Mouse (Mus musculus): Measurements from ENCODE around the gene Plxnb1. TPM values are rescaled to one million over a fixed set of nuclear protein-coding genes. Genes with fewer than 3 reads are reported as not detected.
"Not testable (repeated sequence)": the region's sequence is repeated elsewhere in the genome, so short reads cannot be mapped to it uniquely, and the experiment has no call there.

Plxnb1 gene
- polyA plus RNA-seq, 1 experiment = 19.9 TPM

DNA sequence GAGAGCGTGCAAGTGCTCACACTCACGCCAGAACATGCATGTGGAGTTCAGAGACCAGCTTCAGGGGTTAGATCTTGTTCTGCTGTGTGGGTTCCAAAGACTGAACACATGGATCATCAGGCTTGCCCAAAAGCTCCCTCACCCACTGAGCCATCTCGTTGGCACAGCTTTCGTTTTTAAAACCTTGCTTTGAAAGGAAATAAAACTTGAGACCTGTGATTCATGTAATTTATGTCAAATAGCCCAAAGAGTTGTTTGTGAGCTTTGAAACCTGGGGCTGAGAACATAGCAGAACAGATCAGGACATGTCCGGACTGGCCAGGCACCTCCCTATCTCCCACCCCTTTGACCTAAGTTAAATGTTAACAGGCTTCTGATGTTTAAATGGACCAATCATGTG is 34.9 kb downstream of the Plxnb1 start:
- no peak for DNase-seq (ENCODE audit: low spot score)

DNA sequence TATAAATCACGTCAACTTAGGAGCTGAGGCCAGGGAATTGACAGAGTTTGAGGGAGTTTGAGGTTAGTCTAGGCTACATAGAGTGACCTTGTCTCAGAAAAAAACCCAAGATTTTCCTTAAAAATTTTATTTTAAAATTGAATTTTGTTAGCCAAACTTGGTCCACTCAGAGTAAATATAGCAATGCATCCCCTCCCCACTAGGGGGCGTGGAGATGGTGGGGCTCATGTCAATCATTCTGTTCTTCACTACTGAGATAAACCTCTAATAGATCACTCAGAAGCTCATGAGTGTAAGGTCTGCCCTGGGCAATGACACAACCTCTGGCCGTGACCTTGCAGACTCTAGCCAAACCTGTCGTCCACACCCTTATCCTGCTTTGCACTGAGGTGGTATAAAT is 45.2 kb downstream of the Plxnb1 start:
- DNase-seq (ENCODE audit: low spot score) = not testable (repeated sequence)

DNA sequence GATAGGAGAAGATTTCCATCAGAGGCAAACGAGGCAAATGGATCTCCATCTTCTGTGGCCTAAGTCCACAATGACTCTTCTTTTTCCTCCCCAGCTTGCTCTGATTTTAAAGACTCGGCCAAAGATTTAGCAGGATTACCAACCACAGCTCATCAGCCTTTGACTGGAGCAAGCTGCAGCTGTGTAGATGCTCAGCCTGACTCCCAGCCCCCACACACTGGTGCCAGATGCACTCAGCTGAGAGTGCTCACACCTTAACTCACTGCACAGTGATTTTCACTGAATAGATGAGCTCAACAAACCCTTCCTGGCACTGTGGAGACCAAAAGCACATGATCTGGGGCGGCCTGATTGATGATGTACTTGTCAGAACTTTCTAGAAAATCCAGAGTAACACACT is 66.8 kb downstream of the Plxnb1 start, which contains the start of gene Fbxw21:
Gene Fbxw21 (minus strand): TSS at position 101 of the 400 bp plus-strand sequence.
- no peak for DNase-seq (ENCODE audit: low spot score)

DNA sequence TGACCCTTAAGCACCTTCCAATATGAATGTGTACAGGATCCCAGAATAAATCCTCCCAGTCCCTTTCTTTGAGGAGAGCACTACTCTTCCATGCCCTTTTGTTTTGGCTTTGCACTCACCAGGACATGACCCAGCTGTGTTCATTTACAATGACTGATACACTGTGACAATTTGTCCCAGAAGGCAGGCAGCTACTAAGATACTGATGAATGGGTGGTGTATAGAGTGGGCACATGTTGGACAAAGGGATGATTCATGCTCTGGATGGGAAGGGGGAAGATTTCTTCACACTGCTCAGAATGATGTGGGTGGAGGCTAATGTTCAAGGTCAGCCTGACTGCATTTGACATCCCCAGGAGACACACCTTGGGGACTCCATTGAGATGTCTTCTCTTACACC is 72.1 kb downstream of the Plxnb1 start:
- no peak for DNase-seq (ENCODE audit: low spot score)

Other genes with a start within 250 kb of the Plxnb1 start
- 9.7 and 9.8 TPM in 2 replicates for gene Slc26a6, start 242.1 kb upstream of the Plxnb1 start, polyA plus RNA-seq (2012; rRNA removed)
- not detected in 2 replicates for gene Tmem89, start 180.8 kb upstream of the Plxnb1 start, polyA plus RNA-seq (2012; rRNA removed)
- gene Uqcrc1, start 158.8 kb upstream of the Plxnb1 start, polyA plus RNA-seq (2012; rRNA removed) = 278 and 302 TPM in 2 replicates
- gene Col7a1, start 141.8 kb upstream of the Plxnb1 start, polyA plus RNA-seq (2012; rRNA removed) = 3.3 and 4.7 TPM in 2 replicates
- 0.43 and 0.51 TPM in 2 replicates for gene Ucn2, start 109.4 kb upstream of the Plxnb1 start, polyA plus RNA-seq (2012; rRNA removed)
- 16.3 and 19.4 TPM in 2 replicates for gene Pfkfb4, start 103.6 kb upstream of the Plxnb1 start, polyA plus RNA-seq (2012; rRNA removed)
- gene Shisa5, start 56.8 kb upstream of the Plxnb1 start, polyA plus RNA-seq (2012; rRNA removed) = 201 and 202 TPM in 2 replicates
- 37.3 and 41.4 TPM in 2 replicates for gene Trex1, start 35.7 kb upstream of the Plxnb1 start, polyA plus RNA-seq (2012; rRNA removed)
- 17.1 and 17.6 TPM in 2 replicates for gene Atrip, start 21.3 kb upstream of the Plxnb1 start, polyA plus RNA-seq (2012; rRNA removed)
- gene Ccdc51, start 12.9 kb upstream of the Plxnb1 start, polyA plus RNA-seq (2012; rRNA removed) = 10.9 and 14.0 TPM in 2 replicates
- 118 and 126 TPM in 2 replicates for gene Tma7, start 12.8 kb upstream of the Plxnb1 start, polyA plus RNA-seq (2012; rRNA removed)
- gene Fbxw21, start 66.7 kb downstream of the Plxnb1 start, polyA plus RNA-seq (2012; rRNA removed) = not detected in 2 replicates
- gene Fbxw13, start 100.6 kb downstream of the Plxnb1 start, polyA plus RNA-seq (2012; rRNA removed) = not detected in 2 replicates
- gene Fbxw20, start 139.4 kb downstream of the Plxnb1 start, polyA plus RNA-seq (2012; rRNA removed) = 0.06 TPM in 1 of 2 replicates, not detected in the other
- 0.07 and 0.09 TPM in 2 replicates for gene Fbxw14, start 192.3 kb downstream of the Plxnb1 start, polyA plus RNA-seq (2012; rRNA removed)
- 0.08 TPM in 1 of 2 replicates, not detected in the other for gene Fbxw28, start 244.3 kb downstream of the Plxnb1 start, polyA plus RNA-seq (2012; rRNA removed)